Mouse (Mus musculus) liver, embryonic 14.5 days (tissue): ENCODE data around the gene 1700001C19Rik. TPM values are rescaled to one million over a fixed set of nuclear protein-coding genes. Genes with fewer than 3 reads are reported as not detected.

Experiments used
- ATAC-seq: fragments of 200-750 bp; cut with Nextera tagmentation; 2 replicates; pipeline ENCODE4 v1.8.0; 2017; ENCODE audit warnings: moderate number of reproducible peaks, mild to moderate bottlenecking, moderate library complexity; ENCODE audit not compliant: insufficient read depth
- DNase-seq, 3 experiments: peaks; one replicate each; pipeline ENCODE4 v3.0.0-alpha.2; 2012 to 2013; ENCODE audit warnings: low read depth in 3 of 3, low spot score in 3 of 3
- H3K27ac ChIP-seq: fragments of 300-500 bp; sonication (generic); 2 replicates; pipeline ENCODE4 v1.5.1; 2014; ENCODE audit warnings: moderate library complexity, mild to moderate bottlenecking, control low read depth, inconsistent platforms
- H3K27me3 ChIP-seq: fragments of 300-500 bp; sonication (generic); 2 replicates; pipeline ENCODE4 v1.6.1; 2014; ENCODE audit warnings: mild to moderate bottlenecking, low read length, moderate library complexity; ENCODE audit not compliant: control insufficient read depth, insufficient read depth
- H3K36me3 ChIP-seq: fragments of 300-500 bp; sonication (generic); replicated peaks from 2 replicates; pipeline ENCODE4 v1.6.1; 2014; ENCODE audit warnings: low read depth; ENCODE audit not compliant: control insufficient read depth, insufficient read depth
- H3K4me1 ChIP-seq, 2 experiments: fragments of 200-500 bp in 1 of 2; fragments of 300-500 bp in 1 of 2; sonication (generic) in 1 of 2; replicated peaks; 2 replicates each; pipeline ENCODE4 v1.6.1; 2012 to 2014; ENCODE audit warnings: antibody characterized with exemption in 1 of 2, inconsistent platforms in 1 of 2, low read length in 1 of 2; ENCODE audit not compliant: control insufficient read depth in 2 of 2, insufficient read depth in 2 of 2
- H3K4me2 ChIP-seq: fragments of 300-500 bp; sonication (generic); 2 replicates; pipeline ENCODE4 v1.6.1; 2014; ENCODE audit warnings: low read depth, mild to moderate bottlenecking, control low read depth, moderate library complexity
- H3K4me3 ChIP-seq, 2 experiments: fragments of 200-500 bp in 1 of 2; fragments of 300-500 bp in 1 of 2; sonication (generic) in 1 of 2; 2 replicates each; pipeline ENCODE4 v1.5.1; 2012 to 2014; ENCODE audit warnings: low read depth in 2 of 2, low read length in 2 of 2, mild to moderate bottlenecking in 2 of 2, control low read depth in 1 of 2, inconsistent platforms in 1 of 2, moderate library complexity in 1 of 2; ENCODE audit not compliant: insufficient read depth in 1 of 2
- H3K9ac ChIP-seq: fragments of 300-500 bp; sonication (generic); replicated peaks from 2 replicates; pipeline ENCODE4 v1.6.1; 2014; ENCODE audit warnings: mild to moderate bottlenecking, control low read depth, moderate library complexity
- H3K9me3 ChIP-seq: fragments of 300-500 bp; sonication (generic); 2 replicates; pipeline ENCODE4 v1.6.1; 2016; ENCODE audit warnings: low read length, mixed read lengths; ENCODE audit not compliant: control insufficient read depth
- CTCF ChIP-seq: IDR thresholded peaks from 2 replicates; pipeline ENCODE4 v1.5.1; 2016; ENCODE audit warnings: antibody characterized with exemption, low read depth, control low read depth
- EP300 ChIP-seq: IDR thresholded peaks from 2 replicates; pipeline ENCODE4 v1.6.1; 2016; ENCODE audit warnings: antibody characterized with exemption, low read depth
- WGBS: fragments of 180-500 bp; shearing (Covaris S2); extraction: QIAGEN DNeasy Blood & Tissue Kit; methylation state at CpG from one replicate; pipeline ENCODE4 v1.1.7; 2014; ENCODE audit not compliant: insufficient replicate concordance; 5-methylcytosine and 5-hydroxymethylcytosine counted together
- polyA plus RNA-seq, 2 experiments: library from polyadenylated mRNA; depleted of rRNA in 1 of 2; stranded (reverse) in 1 of 2; unstranded in 1 of 2; fragments of >200 nt; fragmentation: Nextera tagmentation in 1 of 2; extraction: Ambion mirVana in 1 of 2; gene quantifications; 2 replicates each; pipeline versions ENCODE4 v1.2.1 to v1.2.3; 2012 to 2014

The 1700001C19Rik gene
- polyA plus RNA-seq, 2 experiments: 0.89 to 1.1 TPM

- TF ChIP-seq CTCF: no peak
- TF ChIP-seq EP300: no peak
- no peak overlapping the region for H3K27ac ChIP-seq
- H3K4me3 ChIP-seq: no peak overlapping the region
- 51% methylated on average over 6 of the region's 6 CpGs for WGBS
- no peak for ATAC-seq
- no peak overlapping the region for H3K4me2 ChIP-seq
- peaks cover 0 to 30% of the 10 kb centered on the region in 2 experiments; a peak in 3 of 4 replicates for H3K4me1 ChIP-seq
- H3K27me3 ChIP-seq: peaks cover 24% of the 10 kb centered on the region
- no peaks in the 10 kb centered on the region for H3K9me3 ChIP-seq
- H3K9ac ChIP-seq: no peak overlapping the region
- H3K36me3 ChIP-seq: no peaks in the 10 kb centered on the region
- DNase-seq: no peak
Observed at GRCm38 (mm10) chr17:47438611-47439010, 1.4 kb upstream of the 1700001C19Rik start.

- Histone ChIP-seq H3K9me3 (no peaks in the 10 kb centered on the region), H3K9ac (peak within 1 kb of the TSS; percentile 28; the same call in 1 of the 2 replicates), H3K4me3 (peak within 1 kb of the TSS; percentile 32 to 54), H3K4me2 (peak within 1 kb of the TSS; percentile 67), H3K27me3 (peaks cover 24% of the 10 kb centered on the region), H3K27ac (no peak within 1 kb of the TSS), H3K4me1 (peaks cover 0 to 32% of the 10 kb centered on the region in 2 experiments; a peak in 3 of 4 replicates), H3K36me3 (no peaks in the 10 kb centered on the region)
- WGBS: 2% methylated on average over 45 of the region's 45 CpGs
- TF ChIP-seq CTCF (no peak), EP300 (no peak)
- ATAC-seq: no peak
- DNase-seq: no peak
Observed at GRCm38 (mm10) chr17:47436156-47436906, 845 bp downstream of the 1700001C19Rik start, which contains the start of gene AI661453. TSS of gene AI661453 (plus strand) at chr17:47436615.

GRCm38 (mm10) chr17:47430815-47431214 is 6.4 kb downstream of the 1700001C19Rik start:
- TF ChIP-seq EP300 (no peak), CTCF (peak; percentile 20; the same call in 1 of the 2 replicates)
- H3K4me2 ChIP-seq: no peak overlapping the region
- ATAC-seq (no peak), DNase-seq (no peak)
- H3K9ac ChIP-seq: no peak overlapping the region
- peaks cover 0 to 3% of the 10 kb centered on the region in 2 experiments; a peak in 1 of 4 replicates for H3K4me1 ChIP-seq
- H3K27me3 ChIP-seq: no peaks in the 10 kb centered on the region
- H3K27ac ChIP-seq: no peak overlapping the region
- no peaks in the 10 kb centered on the region for H3K36me3 ChIP-seq
- WGBS: 61% methylated on average over 5 of the region's 5 CpGs
- H3K9me3 ChIP-seq: no peaks in the 10 kb centered on the region
- H3K4me3 ChIP-seq: no peak overlapping the region

GRCm38 (mm10) chr17:47428831-47429304 is 8.3 kb downstream of the 1700001C19Rik start:
- ATAC-seq (no peak), DNase-seq (no peak)
- no peaks in the 10 kb centered on the region for H3K9me3 ChIP-seq
- no peak overlapping the region for H3K27ac ChIP-seq
- no peaks in the 10 kb centered on the region for H3K27me3 ChIP-seq
- WGBS: 14% methylated on average over 8 of the region's 8 CpGs
- H3K4me1 ChIP-seq: peaks cover 0 to 3% of the 10 kb centered on the region in 2 experiments; a peak in 1 of 4 replicates
- no peak for TF ChIP-seq EP300
- peak; percentile 58 for TF ChIP-seq CTCF
- no peaks in the 10 kb centered on the region for H3K36me3 ChIP-seq
- no peak overlapping the region for H3K4me3 ChIP-seq
- no peak overlapping the region for H3K4me2 ChIP-seq
- no peak overlapping the region for H3K9ac ChIP-seq

GRCm38 (mm10) chr17:47427316-47427715 is 9.9 kb downstream of the 1700001C19Rik start:
- no peaks in the 10 kb centered on the region for H3K36me3 ChIP-seq
- H3K27me3 ChIP-seq: no peaks in the 10 kb centered on the region
- TF ChIP-seq CTCF (peak; percentile 62), EP300 (no peak)
- WGBS: 60% methylated on average over 6 of the region's 6 CpGs
- H3K4me1 ChIP-seq: no peaks in the 10 kb centered on the region
- no peak overlapping the region for H3K27ac ChIP-seq
- no peak overlapping the region for H3K4me2 ChIP-seq
- no peak for ATAC-seq
- H3K9me3 ChIP-seq: no peaks in the 10 kb centered on the region
- no peak overlapping the region for H3K9ac ChIP-seq
- no peak overlapping the region for H3K4me3 ChIP-seq
- no peak for DNase-seq
